Mouse (Mus musculus): ENCODE data around the gene Nipal3. TPM values are rescaled to one million over a fixed set of nuclear protein-coding genes. Genes with fewer than 3 reads are reported as not detected.

Nipal3 gene
- polyA plus RNA-seq, 1 experiment from 2014 or later = 1.6 TPM

GRCm38 (mm10) chr4:135508419-135509039 is 13.7 kb upstream of the Nipal3 start:
- Histone ChIP-seq H3K9ac (replicated peaks) (no peak overlapping the region), H3K27ac (ENCODE audit: low read depth) (no peak overlapping the region), H3K36me3 (replicated peaks; ENCODE audit: insufficient read depth, low read length) (no peaks in the 10 kb centered on the region), H3K9me3 (ENCODE audit: low read length) (no peaks in the 10 kb centered on the region), H3K4me3 (ENCODE audit: low read depth, low read length) (no peak overlapping the region), H3K4me2 (ENCODE audit: low read depth, low read length) (no peak overlapping the region), H3K27me3 (ENCODE audit: insufficient read depth, low read length) (no peaks in the 10 kb centered on the region), H3K4me1 (ENCODE audit: insufficient read depth) (peaks cover 5% of the 10 kb centered on the region)
- TF ChIP-seq EP300 (IDR thresholded peaks at IDR 0.05; ENCODE audit: low read depth) (no peak), CTCF (IDR thresholded peaks at IDR 0.05; ENCODE audit: low read depth) (peak; percentile 92)
- 23% methylated on average over 13 of the region's 13 CpGs for WGBS (ENCODE audit: insufficient replicate concordance)
- DNase-seq (peak; percentile 74), ATAC-seq (no peak)

- H3K9me3 ChIP-seq (ENCODE audit: low read length) = no peaks in the 10 kb centered on the region
- ATAC-seq (peak; percentile 72), DNase-seq (peak; percentile 65)
- TF ChIP-seq CTCF (IDR thresholded peaks at IDR 0.05; ENCODE audit: low read depth) = peak; percentile 79
- no peak for TF ChIP-seq EP300 (IDR thresholded peaks at IDR 0.05; ENCODE audit: low read depth)
- 11% methylated on average over 22 of the region's 22 CpGs for WGBS (ENCODE audit: insufficient replicate concordance)
- H3K36me3 ChIP-seq (replicated peaks; ENCODE audit: insufficient read depth, low read length) = no peaks in the 10 kb centered on the region
- H3K4me2 ChIP-seq (ENCODE audit: low read depth, low read length) = peak overlapping the region; percentile 63
- H3K4me3 ChIP-seq (ENCODE audit: low read depth, low read length) = peak overlapping the region; percentile 8; the same call in 1 of the 2 replicates
- peaks cover 5% of the 10 kb centered on the region for H3K4me1 ChIP-seq (ENCODE audit: insufficient read depth)
- H3K9ac ChIP-seq (replicated peaks) = peak overlapping the region; percentile 33; the same call in 1 of the 2 replicates
- no peak overlapping the region for H3K27ac ChIP-seq (ENCODE audit: low read depth)
- H3K27me3 ChIP-seq (ENCODE audit: insufficient read depth, low read length) = no peaks in the 10 kb centered on the region
Measured at GRCm38 (mm10) chr4:135507547-135508350, 12.9 kb upstream of the Nipal3 start.

GRCm38 (mm10) chr4:135505794-135506193 is 11.0 kb upstream of the Nipal3 start:
- no peak overlapping the region for H3K4me2 ChIP-seq (ENCODE audit: low read depth, low read length)
- TF ChIP-seq EP300 (IDR thresholded peaks at IDR 0.05; ENCODE audit: low read depth) (no peak), CTCF (IDR thresholded peaks at IDR 0.05; ENCODE audit: low read depth) (no peak)
- no peaks in the 10 kb centered on the region for H3K9me3 ChIP-seq (ENCODE audit: low read length)
- H3K4me3 ChIP-seq (ENCODE audit: low read depth, low read length) = no peak overlapping the region
- no peaks in the 10 kb centered on the region for H3K36me3 ChIP-seq (replicated peaks; ENCODE audit: insufficient read depth, low read length)
- no peaks in the 10 kb centered on the region for H3K27me3 ChIP-seq (ENCODE audit: insufficient read depth, low read length)
- H3K27ac ChIP-seq (ENCODE audit: low read depth) = no peak overlapping the region
- H3K4me1 ChIP-seq (ENCODE audit: insufficient read depth) = peaks cover 5% of the 10 kb centered on the region
- ATAC-seq (no peak), DNase-seq (no peak)
- WGBS (ENCODE audit: insufficient replicate concordance) = 47% methylated on average over 11 of the region's 11 CpGs
- no peak overlapping the region for H3K9ac ChIP-seq (replicated peaks)

- Histone ChIP-seq H3K4me1 (ENCODE audit: insufficient read depth) (no peaks in the 10 kb centered on the region), H3K9me3 (ENCODE audit: low read length) (no peaks in the 10 kb centered on the region), H3K4me3 (ENCODE audit: low read depth, low read length) (no peak overlapping the region), H3K27me3 (ENCODE audit: insufficient read depth, low read length) (no peaks in the 10 kb centered on the region), H3K4me2 (ENCODE audit: low read depth, low read length) (no peak overlapping the region), H3K36me3 (replicated peaks; ENCODE audit: insufficient read depth, low read length) (no peaks in the 10 kb centered on the region), H3K9ac (replicated peaks) (no peak overlapping the region), H3K27ac (ENCODE audit: low read depth) (no peak overlapping the region)
- no peak for ATAC-seq
- no peak for DNase-seq
- TF ChIP-seq CTCF (IDR thresholded peaks at IDR 0.05; ENCODE audit: low read depth) = no peak
- TF ChIP-seq EP300 (IDR thresholded peaks at IDR 0.05; ENCODE audit: low read depth) = no peak
- WGBS (ENCODE audit: insufficient replicate concordance) = 45% methylated on average over 4 of the region's 4 CpGs
Measured at GRCm38 (mm10) chr4:135501587-135501986, 6.7 kb upstream of the Nipal3 start.

GRCm38 (mm10) chr4:135499831-135500230 is 5.0 kb upstream of the Nipal3 start:
- DNase-seq = no peak
- peaks cover 7% of the 10 kb centered on the region for H3K4me1 ChIP-seq (ENCODE audit: insufficient read depth)
- 60% methylated on average over 3 of the region's 3 CpGs for WGBS (ENCODE audit: insufficient replicate concordance)
- H3K27me3 ChIP-seq (ENCODE audit: insufficient read depth, low read length) = no peaks in the 10 kb centered on the region
- H3K9me3 ChIP-seq (ENCODE audit: low read length) = no peaks in the 10 kb centered on the region
- TF ChIP-seq CTCF (IDR thresholded peaks at IDR 0.05; ENCODE audit: low read depth) (no peak), EP300 (IDR thresholded peaks at IDR 0.05; ENCODE audit: low read depth) (no peak)
- ATAC-seq = no peak
- H3K27ac ChIP-seq (ENCODE audit: low read depth) = no peak overlapping the region
- H3K4me2 ChIP-seq (ENCODE audit: low read depth, low read length) = no peak overlapping the region
- no peak overlapping the region for H3K9ac ChIP-seq (replicated peaks)
- no peak overlapping the region for H3K4me3 ChIP-seq (ENCODE audit: low read depth, low read length)
- H3K36me3 ChIP-seq (replicated peaks; ENCODE audit: insufficient read depth, low read length) = no peaks in the 10 kb centered on the region

GRCm38 (mm10) chr4:135498136-135498535 is 3.3 kb upstream of the Nipal3 start:
- no peaks in the 10 kb centered on the region for H3K9me3 ChIP-seq (ENCODE audit: low read length)
- no peaks in the 10 kb centered on the region for H3K36me3 ChIP-seq (replicated peaks; ENCODE audit: insufficient read depth, low read length)
- H3K27me3 ChIP-seq (ENCODE audit: insufficient read depth, low read length) = no peaks in the 10 kb centered on the region
- TF ChIP-seq CTCF (IDR thresholded peaks at IDR 0.05; ENCODE audit: low read depth) (no peak), EP300 (IDR thresholded peaks at IDR 0.05; ENCODE audit: low read depth) (no peak)
- 79% methylated on average over 6 of the region's 6 CpGs for WGBS (ENCODE audit: insufficient replicate concordance)
- H3K27ac ChIP-seq (ENCODE audit: low read depth) = no peak overlapping the region
- H3K4me2 ChIP-seq (ENCODE audit: low read depth, low read length) = no peak overlapping the region
- H3K4me3 ChIP-seq (ENCODE audit: low read depth, low read length) = no peak overlapping the region
- DNase-seq (no peak), ATAC-seq (no peak)
- no peak overlapping the region for H3K9ac ChIP-seq (replicated peaks)
- H3K4me1 ChIP-seq (ENCODE audit: insufficient read depth) = peaks cover 13% of the 10 kb centered on the region

Data from liver, postnatal 0 days (tissue).